Mouse (Mus musculus) embryo, embryonic 11 days (tissue): Measurements from ENCODE around the gene Mgmt.
A peak's percentile ranks its signal among the peaks of the same experiment; 100 is the strongest.

Experiments
- DNase-seq: peaks from one replicate; pipeline ENCODE4 v3.0.0-alpha.2; 2015

Mgmt gene

DNA sequence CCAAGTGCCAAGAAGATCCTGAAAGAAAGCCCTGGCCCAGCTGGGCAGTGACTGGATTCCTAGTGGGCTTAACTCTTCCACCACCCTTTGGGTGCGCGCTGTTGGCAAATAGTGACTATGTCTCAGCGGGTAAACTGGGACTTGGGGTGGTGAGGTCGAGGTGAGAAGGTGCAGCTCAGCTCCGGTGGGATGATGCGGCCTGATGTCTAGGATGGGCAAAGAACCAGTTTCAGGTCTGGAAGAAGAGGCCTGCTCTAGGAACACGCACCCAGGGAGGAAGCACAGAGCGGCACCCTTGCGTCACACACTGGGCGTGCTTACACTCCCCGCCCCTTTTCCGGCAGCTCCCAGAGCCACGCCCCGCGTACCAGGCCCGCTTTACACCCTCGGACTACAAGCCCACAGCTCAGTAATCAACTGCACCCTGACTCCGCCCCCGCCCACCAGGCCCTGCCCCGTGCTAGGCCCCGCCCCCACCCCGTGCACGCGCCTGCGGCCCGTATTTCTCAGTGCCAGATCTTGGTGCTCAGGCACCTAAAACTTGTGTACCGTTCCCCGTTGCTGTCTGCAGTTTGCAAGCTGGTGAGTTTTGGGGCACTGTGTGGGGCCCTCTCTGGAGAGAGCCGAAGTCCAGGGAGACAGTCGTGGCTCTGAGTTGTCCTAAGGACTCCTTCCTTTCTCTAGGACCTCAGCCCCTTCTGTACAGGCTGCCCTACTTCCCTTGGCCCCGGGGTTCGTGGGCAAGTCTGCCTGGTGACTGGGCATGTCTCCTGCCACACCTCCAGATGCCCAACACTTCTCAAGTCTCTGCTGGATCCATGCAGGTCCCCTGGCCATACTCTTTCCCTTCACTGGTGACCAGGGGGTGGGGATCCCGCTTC, at the start of gene Mgmt:
Mgmt (plus strand) TSS at position 509 of the 881 bp plus-strand sequence.
- peak; percentile 97 for DNase-seq

- no peak for DNase-seq
Measured at GRCm38 (mm10) chr7:136844835-136845234, 49.6 kb upstream of the Mgmt start.

DNA sequence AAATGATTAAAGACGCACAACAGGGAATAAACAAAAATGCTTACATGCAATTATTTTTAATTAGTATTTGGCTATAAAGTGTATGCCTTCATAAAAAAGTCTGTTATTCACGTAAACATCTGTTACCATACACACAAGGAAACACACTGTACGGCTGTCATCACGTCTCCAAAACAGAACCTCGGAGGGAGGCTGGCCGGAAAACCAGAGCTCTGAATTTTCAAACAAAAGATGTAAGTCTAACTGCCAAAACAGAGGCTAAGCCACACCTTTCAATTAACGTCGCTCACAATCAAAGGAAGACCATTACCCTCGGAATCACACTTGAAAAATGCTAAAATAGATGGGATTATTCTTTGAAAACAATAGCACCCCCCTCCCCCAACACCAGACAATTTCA, 49.1 kb upstream of the Mgmt start:
- DNase-seq = no peak

GRCm38 (mm10) chr7:136846086-136846620, 48.3 kb upstream of the Mgmt start:
- DNase-seq = no peak

DNA sequence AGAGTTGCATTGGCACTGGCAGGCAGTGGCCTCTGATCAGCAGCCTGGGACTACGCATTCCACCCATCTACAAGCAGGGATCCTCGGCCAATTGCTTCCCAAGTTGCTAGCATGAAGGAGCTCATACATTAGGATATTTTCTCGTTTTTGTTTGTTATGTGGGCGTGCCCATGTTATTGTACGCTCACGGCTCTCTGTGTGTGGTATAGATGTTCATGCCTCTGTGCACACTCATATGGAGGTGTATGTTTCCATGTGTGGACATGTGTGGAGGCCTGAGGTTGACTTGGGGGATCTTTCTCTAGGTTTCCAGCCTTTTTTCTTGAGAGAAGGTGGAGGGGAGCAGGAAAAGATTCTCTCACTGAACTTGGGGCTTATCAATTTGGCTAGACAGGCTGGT, 46.8 kb upstream of the Mgmt start:
- DNase-seq = no peak

DNA sequence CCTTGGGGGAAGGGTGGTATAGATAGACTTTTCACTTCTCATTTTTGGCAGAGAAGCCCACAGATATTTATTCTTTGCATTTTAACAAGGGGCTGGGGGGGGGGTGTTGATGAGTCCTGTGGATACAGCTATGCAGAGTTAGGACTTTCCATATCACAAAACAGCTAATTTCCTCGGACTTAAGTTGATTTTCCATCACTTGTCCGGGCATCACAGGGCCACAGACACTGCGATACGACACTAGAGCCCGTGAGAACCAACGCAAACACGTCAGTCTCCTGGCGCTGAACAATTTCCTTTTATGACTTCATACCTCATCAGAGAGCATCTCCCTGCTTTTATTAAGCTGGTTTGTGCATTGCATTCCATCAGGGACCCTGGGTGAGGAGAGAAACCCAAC, 45.7 kb upstream of the Mgmt start:
- DNase-seq = no peak

GRCm38 (mm10) chr7:136849811-136850210, 44.6 kb upstream of the Mgmt start:
- DNase-seq = no peak

GRCm38 (mm10) chr7:136850339-136850738, 44.1 kb upstream of the Mgmt start:
- DNase-seq = no peak

GRCm38 (mm10) chr7:136851946-136852345, 42.5 kb upstream of the Mgmt start:
- no peak for DNase-seq

- DNase-seq = no peak
Measured at GRCm38 (mm10) chr7:136852721-136853120, 41.7 kb upstream of the Mgmt start.

DNA sequence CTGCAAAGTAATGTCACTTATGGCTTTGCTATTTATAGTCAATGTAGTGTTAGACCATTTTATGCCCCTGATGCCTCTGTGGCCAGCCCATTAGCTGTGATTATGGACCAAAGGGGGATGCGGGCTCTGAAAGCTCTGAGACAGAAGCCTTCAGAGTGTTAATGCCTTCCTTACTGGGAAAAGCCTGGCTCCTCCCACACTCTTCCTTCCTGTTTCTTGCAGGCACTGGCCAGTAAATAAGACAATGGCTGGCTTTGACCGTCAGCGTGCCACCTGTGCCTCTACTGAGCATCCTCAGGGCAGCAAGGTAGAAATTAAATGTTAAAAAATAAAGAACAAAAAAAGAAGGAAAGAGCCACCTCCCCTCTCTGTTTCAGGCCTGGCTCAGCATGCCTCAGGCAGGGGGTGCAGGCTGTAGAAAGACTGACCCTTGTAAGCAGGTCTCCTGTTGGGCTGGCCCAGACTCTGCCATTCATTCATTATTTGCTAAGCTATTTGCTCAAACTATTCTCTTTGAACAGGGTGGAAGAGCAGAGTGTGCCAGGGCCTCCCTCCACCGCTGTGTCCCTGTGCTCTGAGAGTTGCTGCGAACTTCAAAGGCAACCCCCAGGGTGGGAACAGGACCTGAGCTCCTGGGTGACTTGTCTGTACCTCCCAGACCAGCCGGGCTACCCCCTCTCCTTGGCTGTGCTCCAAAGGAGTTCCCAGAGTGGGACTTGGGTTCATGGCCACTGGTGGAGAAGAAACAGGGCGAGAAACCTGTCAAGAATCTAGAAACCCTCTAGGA, 29.5 kb upstream of the Mgmt start:
- no peak for DNase-seq

GRCm38 (mm10) chr7:136865876-136866275, 28.5 kb upstream of the Mgmt start:
- DNase-seq = no peak

DNA sequence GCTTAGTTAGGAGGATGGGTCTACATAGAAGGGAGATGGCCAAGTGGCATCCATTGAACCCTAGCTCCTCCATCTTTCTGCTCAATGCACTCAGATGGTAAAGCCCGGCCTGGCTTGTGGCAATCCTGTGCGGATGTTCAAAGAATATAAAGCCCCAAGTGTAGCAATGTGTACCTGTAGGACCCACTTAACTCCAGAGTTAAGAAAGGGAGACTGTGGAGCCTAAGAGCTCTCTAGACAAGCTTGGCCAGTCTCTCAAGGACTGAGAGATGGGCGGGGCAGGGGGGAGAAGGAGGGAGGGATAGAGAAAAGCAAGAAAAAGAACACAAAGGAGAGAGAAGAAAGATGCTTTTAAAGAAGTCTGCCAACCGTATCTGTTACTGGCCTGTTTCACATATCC, 27.9 kb upstream of the Mgmt start:
- no peak for DNase-seq

- no peak for DNase-seq
Measured at GRCm38 (mm10) chr7:136871535-136871934, 22.9 kb upstream of the Mgmt start.

DNA sequence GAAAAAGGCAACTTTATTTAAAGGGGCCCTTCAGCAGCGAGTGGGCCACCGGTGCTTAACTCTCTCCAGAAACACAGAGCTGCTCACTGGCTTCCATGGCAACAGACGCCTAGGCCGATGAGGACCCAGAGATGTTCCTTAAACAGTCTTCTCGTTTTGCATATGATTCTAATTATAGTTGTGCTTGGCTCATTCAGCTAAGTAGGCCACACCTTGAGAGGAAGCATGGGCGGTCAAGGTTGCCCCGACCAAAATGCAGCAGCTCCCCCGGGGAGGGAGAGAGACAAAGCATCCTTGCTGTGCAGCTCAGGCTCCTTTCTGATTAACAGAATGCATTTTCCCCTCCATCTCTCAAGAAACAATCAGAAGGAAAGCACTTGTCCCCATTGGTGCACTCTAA, 22.4 kb upstream of the Mgmt start:
- peak; percentile 50 for DNase-seq

DNA sequence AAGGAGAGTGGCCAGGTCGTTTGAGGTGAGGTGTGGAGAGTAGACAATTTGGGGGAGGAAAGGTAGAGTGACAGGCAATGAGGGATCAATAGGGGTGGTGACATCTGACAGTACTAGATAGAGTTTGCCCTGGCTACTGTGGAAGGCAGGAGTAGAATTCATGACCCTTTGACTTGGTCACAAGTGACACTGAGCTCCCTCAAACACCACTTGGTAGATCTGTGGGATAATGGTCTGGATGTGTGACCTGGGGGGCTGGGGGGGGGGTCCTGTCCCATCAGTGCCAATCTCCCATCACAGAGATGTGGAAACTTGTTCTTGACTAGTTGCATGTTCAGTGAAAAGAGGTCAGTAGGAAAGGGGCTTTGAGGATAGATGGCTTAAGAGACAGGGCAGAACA, 20.0 kb upstream of the Mgmt start:
- no peak for DNase-seq

GRCm38 (mm10) chr7:136880386-136880785, 14.0 kb upstream of the Mgmt start:
- no peak for DNase-seq

DNA sequence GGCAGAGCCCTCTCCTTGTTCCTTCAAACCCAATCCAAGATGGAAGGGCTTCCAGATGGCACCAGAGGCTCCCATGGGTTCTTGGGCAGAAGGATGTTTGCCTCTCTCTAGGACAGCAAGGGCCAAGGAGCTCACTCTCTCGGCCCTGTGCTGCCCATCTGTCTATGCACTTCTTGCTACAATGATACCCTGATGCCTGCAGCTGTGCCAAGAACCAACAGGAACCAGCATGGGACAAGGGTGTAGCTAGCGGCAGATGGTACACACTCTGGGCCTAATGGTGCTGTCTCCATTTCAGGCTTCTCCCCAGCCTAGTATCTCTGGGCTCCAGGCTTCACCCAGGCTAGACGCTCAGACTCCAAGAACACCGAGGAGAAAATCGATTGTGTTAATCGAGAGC, 6.3 kb upstream of the Mgmt start:
- DNase-seq = no peak

DNA sequence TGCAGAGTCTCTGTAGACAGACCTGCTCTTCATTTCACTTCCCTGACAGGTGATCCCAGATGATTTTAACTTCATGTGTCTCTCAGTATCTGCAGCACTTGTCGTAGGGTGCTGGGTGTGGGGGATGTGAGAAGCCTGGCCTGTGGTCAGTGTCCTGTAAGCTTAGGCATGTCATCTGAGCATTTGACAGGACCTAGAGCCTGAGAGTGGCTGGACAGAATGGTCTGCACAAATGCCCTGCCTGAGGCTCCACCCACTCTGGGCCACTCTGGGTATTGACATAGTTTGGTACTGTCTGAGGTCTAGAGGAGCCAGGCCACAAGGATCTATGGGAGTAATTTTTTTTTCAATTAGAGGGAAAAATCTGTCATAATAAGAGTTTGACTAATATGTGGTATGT, 942 bp downstream of the Mgmt start:
- DNase-seq = no peak

DNA sequence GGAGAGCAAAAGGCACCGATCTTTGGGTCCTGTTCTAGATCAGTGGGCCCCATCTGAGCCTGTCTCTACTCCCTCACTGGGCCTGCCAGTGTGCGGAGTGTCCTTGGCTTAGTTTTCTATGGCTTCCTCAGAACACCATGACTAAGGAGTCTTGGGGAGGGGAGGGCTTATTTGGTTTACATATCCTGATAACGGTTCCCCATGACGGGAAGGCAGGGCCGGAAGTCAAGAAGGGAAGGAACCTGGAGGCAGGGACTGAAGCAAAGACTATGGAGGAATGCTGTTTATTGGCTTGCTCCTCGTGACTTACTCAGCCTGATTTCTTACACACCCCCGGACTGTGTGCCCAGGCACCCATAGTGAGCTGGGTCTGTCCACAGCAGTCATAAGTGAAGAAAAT, 1.4 kb downstream of the Mgmt start:
- DNase-seq = no peak

GRCm38 (mm10) chr7:136897481-136897880, 3.1 kb downstream of the Mgmt start:
- no peak for DNase-seq

GRCm38 (mm10) chr7:136898005-136898404, 3.6 kb downstream of the Mgmt start:
- no peak for DNase-seq

GRCm38 (mm10) chr7:136908616-136909144, 14.3 kb downstream of the Mgmt start:
- no peak for DNase-seq

GRCm38 (mm10) chr7:136912901-136913300, 18.5 kb downstream of the Mgmt start:
- no peak for DNase-seq
